Mouse (Mus musculus): ENCODE measurements around the gene Eno3. TPM values are rescaled to one million over a fixed set of nuclear protein-coding genes. Genes with fewer than 3 reads are reported as not detected.
A peak's percentile ranks its signal among the peaks of the same experiment; 100 is the strongest.

The Eno3 gene
- total and polyA plus RNA-seq, 3 experiments = 5.7 to 25.3 (median 21.9) TPM

GRCm38 (mm10) chr11:70649185-70649734 lies 7.7 kb upstream of the Eno3 start:
- Histone ChIP-seq H3K27me3 (ENCODE audit: insufficient read depth, low read length) (no peaks in the 10 kb centered on the region), H3K4me3 (ENCODE audit: low read depth, low read length) (peak overlapping the region; percentile 80; the same call in 1 of the 2 replicates), H3K9me3 (replicated peaks) (no peaks in the 10 kb centered on the region), H3K4me1 (ENCODE audit: insufficient read depth, low read depth, low read length) (peaks cover 75% of the 10 kb centered on the region), H3K36me3 (replicated peaks) (peaks cover 83% of the 10 kb centered on the region)
- TF ChIP-seq POLR2AphosphoS5 (IDR thresholded peaks at IDR 0.05; ENCODE audit: insufficient replicate concordance, low read depth, low read length) (peak; percentile 88; the same call in 1 of the 2 replicates), CTCF (IDR thresholded peaks at IDR 0.05; ENCODE audit: low read depth, low read length) (no peak)
- no peak for ATAC-seq (ENCODE audit: extremely low read depth, insufficient number of reproducible peaks, low FRiP score, poor library complexity, severe bottlenecking)
- DNase-seq (ENCODE audit: low spot score) = no peak

- H3K27me3 ChIP-seq (ENCODE audit: insufficient read depth, low read length) = no peaks in the 10 kb centered on the region
- peak overlapping the region; percentile 100; the same call in 1 of the 2 replicates for H3K4me3 ChIP-seq (ENCODE audit: low read depth, low read length)
- H3K4me1 ChIP-seq (ENCODE audit: insufficient read depth, low read depth, low read length) = peaks cover 68% of the 10 kb centered on the region
- TF ChIP-seq GATA2 (IDR thresholded peaks at IDR 0.05; ENCODE audit: borderline replicate concordance, low read depth, low read length) (no peak), CTCF (IDR thresholded peaks at IDR 0.05; ENCODE audit: low read depth, low read length) (no peak), TAL1 (conservative IDR thresholded peaks at IDR 0.05; ENCODE audit: low read depth, low read length) (no peak), GATA1 (IDR thresholded peaks at IDR 0.05; ENCODE audit: borderline replicate concordance, low read length) (no peak), POLR2AphosphoS5 (IDR thresholded peaks at IDR 0.05; ENCODE audit: insufficient replicate concordance, low read depth, low read length) (no peak)
- no peaks in the 10 kb centered on the region for H3K9me3 ChIP-seq (replicated peaks)
- ATAC-seq (ENCODE audit: extremely low read depth, insufficient number of reproducible peaks, low FRiP score, poor library complexity, severe bottlenecking) (no peak), DNase-seq (ENCODE audit: low spot score) (no peak)
- H3K36me3 ChIP-seq (replicated peaks) = peaks cover 70% of the 10 kb centered on the region
Observed at GRCm38 (mm10) chr11:70650322-70651175, 6.5 kb upstream of the Eno3 start.

- Histone ChIP-seq H3K4me3 (ENCODE audit: low read depth, low read length) (peak overlapping the region; percentile 100; the same call in 1 of the 2 replicates), H3K27me3 (ENCODE audit: insufficient read depth, low read length) (no peaks in the 10 kb centered on the region), H3K4me1 (ENCODE audit: insufficient read depth, low read depth, low read length) (peaks cover 68% of the 10 kb centered on the region), H3K9me3 (replicated peaks) (no peaks in the 10 kb centered on the region), H3K36me3 (replicated peaks) (peaks cover 63% of the 10 kb centered on the region)
- no peak for TF ChIP-seq GATA1 (IDR thresholded peaks at IDR 0.05; ENCODE audit: borderline replicate concordance, low read length)
- TF ChIP-seq CTCF (IDR thresholded peaks at IDR 0.05; ENCODE audit: low read depth, low read length) = no peak
- DNase-seq (ENCODE audit: low spot score) (no peak), ATAC-seq (ENCODE audit: extremely low read depth, insufficient number of reproducible peaks, low FRiP score, poor library complexity, severe bottlenecking) (no peak)
Observed at GRCm38 (mm10) chr11:70651391-70651790, 5.6 kb upstream of the Eno3 start.

GRCm38 (mm10) chr11:70652029-70652883 lies 4.7 kb upstream of the Eno3 start:
- H3K27me3 ChIP-seq (ENCODE audit: insufficient read depth, low read length) = no peaks in the 10 kb centered on the region
- H3K4me3 ChIP-seq (ENCODE audit: low read depth, low read length) = peak overlapping the region; percentile 100
- peaks cover 63% of the 10 kb centered on the region for H3K36me3 ChIP-seq (replicated peaks)
- no peak for DNase-seq (ENCODE audit: low spot score)
- no peak for ATAC-seq (ENCODE audit: extremely low read depth, insufficient number of reproducible peaks, low FRiP score, poor library complexity, severe bottlenecking)
- TF ChIP-seq CTCF (IDR thresholded peaks at IDR 0.05; ENCODE audit: low read depth, low read length) (no peak; the same call in 1 of the 2 replicates), POLR2AphosphoS5 (IDR thresholded peaks at IDR 0.05; ENCODE audit: insufficient replicate concordance, low read depth, low read length) (0 out of 2 replicates have a peak, but pooled peaks have one; percentile 77)
- peaks cover 74% of the 10 kb centered on the region for H3K4me1 ChIP-seq (ENCODE audit: insufficient read depth, low read depth, low read length)
- H3K9me3 ChIP-seq (replicated peaks) = no peaks in the 10 kb centered on the region

- peaks cover 78% of the 10 kb centered on the region for H3K4me1 ChIP-seq (ENCODE audit: insufficient read depth, low read depth, low read length)
- peak overlapping the region; percentile 100 for H3K4me3 ChIP-seq (ENCODE audit: low read depth, low read length)
- TF ChIP-seq POLR2AphosphoS5 (IDR thresholded peaks at IDR 0.05; ENCODE audit: insufficient replicate concordance, low read depth, low read length) = no peak
- no peak for TF ChIP-seq TAL1 (conservative IDR thresholded peaks at IDR 0.05; ENCODE audit: low read depth, low read length)
- no peak for TF ChIP-seq CTCF (IDR thresholded peaks at IDR 0.05; ENCODE audit: low read depth, low read length)
- no peak for TF ChIP-seq GATA1 (IDR thresholded peaks at IDR 0.05; ENCODE audit: borderline replicate concordance, low read length)
- TF ChIP-seq GATA2 (IDR thresholded peaks at IDR 0.05; ENCODE audit: borderline replicate concordance, low read depth, low read length) = no peak
- ATAC-seq (ENCODE audit: extremely low read depth, insufficient number of reproducible peaks, low FRiP score, poor library complexity, severe bottlenecking) (no peak), DNase-seq (ENCODE audit: low spot score) (no peak)
- H3K36me3 ChIP-seq (replicated peaks) = peaks cover 62% of the 10 kb centered on the region
- no peaks in the 10 kb centered on the region for H3K27me3 ChIP-seq (ENCODE audit: insufficient read depth, low read length)
- no peaks in the 10 kb centered on the region for H3K9me3 ChIP-seq (replicated peaks)
Observed at GRCm38 (mm10) chr11:70652884-70653344, 4.1 kb upstream of the Eno3 start.

Measured in G1E (cell line).